Mouse (Mus musculus): Measurements from ENCODE around the gene Cacna1i. TPM values are rescaled to one million over a fixed set of nuclear protein-coding genes. Genes with fewer than 3 reads are reported as not detected.

Gene Cacna1i
- polyA plus RNA-seq, 1 experiment from 2014 or later = not detected

- H3K4me3 ChIP-seq (replicated peaks; ENCODE audit: low read length) = no peak overlapping the region
- peaks cover 47% of the 10 kb centered on the region for H3K27me3 ChIP-seq (ENCODE audit: control insufficient read depth, insufficient read depth, low read length)
- peak; percentile 28; the same call in 1 of the 2 replicates for ATAC-seq (ENCODE audit: insufficient read depth, low FRiP score)
- WGBS = 10% methylated on average over 10 of the region's 10 CpGs
- no peak overlapping the region for H3K27ac ChIP-seq (ENCODE audit: low read length)
- H3K36me3 ChIP-seq (ENCODE audit: control insufficient read depth, insufficient read depth, low read length) = no peaks in the 10 kb centered on the region
- no peak overlapping the region for H3K9ac ChIP-seq (ENCODE audit: low read length)
- no peaks in the 10 kb centered on the region for H3K9me3 ChIP-seq (replicated peaks; ENCODE audit: control insufficient read depth, low read length)
- H3K4me1 ChIP-seq (ENCODE audit: control insufficient read depth, insufficient read depth, low read length) = peaks cover 4% of the 10 kb centered on the region
- no peak overlapping the region for H3K4me2 ChIP-seq (ENCODE audit: low read depth, low read length)
Measured at GRCm38 (mm10) chr15:80289436-80289835, 2.4 kb downstream of the Cacna1i start.

DNA sequence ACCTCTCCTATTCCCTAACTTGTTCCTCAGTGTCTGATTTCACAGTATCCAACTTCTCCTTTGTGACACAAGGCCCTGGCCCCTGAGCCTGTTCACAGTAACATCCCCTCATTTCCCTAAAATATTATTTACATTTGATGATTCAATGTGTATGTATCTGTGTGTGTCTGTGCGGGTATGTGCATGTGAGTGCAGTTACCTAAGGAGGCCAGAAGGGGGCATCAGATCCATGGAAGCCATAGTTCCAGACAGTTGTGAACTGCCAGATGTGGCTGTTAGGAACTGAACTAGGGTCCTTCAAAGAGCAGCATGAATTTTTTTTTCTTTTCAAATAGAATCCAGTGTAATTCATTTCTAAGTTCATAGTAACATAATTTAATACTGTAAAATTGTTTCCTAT is 10.1 kb downstream of the Cacna1i start:
- no peaks in the 10 kb centered on the region for H3K9me3 ChIP-seq (replicated peaks; ENCODE audit: control insufficient read depth, low read length)
- H3K4me3 ChIP-seq (replicated peaks; ENCODE audit: low read length) = no peak overlapping the region
- ATAC-seq (ENCODE audit: insufficient read depth, low FRiP score) = no peak
- no peaks in the 10 kb centered on the region for H3K27me3 ChIP-seq (ENCODE audit: control insufficient read depth, insufficient read depth, low read length)
- H3K4me1 ChIP-seq (ENCODE audit: control insufficient read depth, insufficient read depth, low read length) = no peaks in the 10 kb centered on the region
- no peaks in the 10 kb centered on the region for H3K36me3 ChIP-seq (ENCODE audit: control insufficient read depth, insufficient read depth, low read length)
- WGBS = 90% methylated on average over 1 of the region's 1 CpGs
- no peak overlapping the region for H3K9ac ChIP-seq (ENCODE audit: low read length)
- no peak overlapping the region for H3K4me2 ChIP-seq (ENCODE audit: low read depth, low read length)
- H3K27ac ChIP-seq (ENCODE audit: low read length) = no peak overlapping the region

- Histone ChIP-seq H3K27ac (ENCODE audit: low read length) (no peak overlapping the region), H3K36me3 (ENCODE audit: control insufficient read depth, insufficient read depth, low read length) (no peaks in the 10 kb centered on the region), H3K4me1 (ENCODE audit: control insufficient read depth, insufficient read depth, low read length) (0 out of 2 replicates have a peak, but pooled peaks cover 2% of the 10 kb centered on the region), H3K4me2 (ENCODE audit: low read depth, low read length) (no peak overlapping the region), H3K27me3 (ENCODE audit: control insufficient read depth, insufficient read depth, low read length) (no peaks in the 10 kb centered on the region), H3K9ac (ENCODE audit: low read length) (no peak overlapping the region), H3K4me3 (replicated peaks; ENCODE audit: low read length) (no peak overlapping the region), H3K9me3 (replicated peaks; ENCODE audit: control insufficient read depth, low read length) (no peaks in the 10 kb centered on the region)
- 70% methylated on average over 14 of the region's 14 CpGs for WGBS
- no peak; the same call in 1 of the 2 replicates for ATAC-seq (ENCODE audit: insufficient read depth, low FRiP score)
Measured at GRCm38 (mm10) chr15:80303779-80304178, 16.7 kb downstream of the Cacna1i start.

- Histone ChIP-seq H3K4me1 (ENCODE audit: control insufficient read depth, insufficient read depth, low read length) (0 out of 2 replicates have a peak, but pooled peaks cover 2% of the 10 kb centered on the region), H3K9ac (ENCODE audit: low read length) (no peak overlapping the region), H3K36me3 (ENCODE audit: control insufficient read depth, insufficient read depth, low read length) (no peaks in the 10 kb centered on the region), H3K4me3 (replicated peaks; ENCODE audit: low read length) (no peak overlapping the region), H3K27ac (ENCODE audit: low read length) (no peak overlapping the region), H3K4me2 (ENCODE audit: low read depth, low read length) (no peak overlapping the region), H3K27me3 (ENCODE audit: control insufficient read depth, insufficient read depth, low read length) (no peaks in the 10 kb centered on the region), H3K9me3 (replicated peaks; ENCODE audit: control insufficient read depth, low read length) (no peaks in the 10 kb centered on the region)
- no peak for ATAC-seq (ENCODE audit: insufficient read depth, low FRiP score)
- WGBS = 86% methylated on average over 12 of the region's 12 CpGs
Measured at GRCm38 (mm10) chr15:80304188-80304587, 17.1 kb downstream of the Cacna1i start.

DNA sequence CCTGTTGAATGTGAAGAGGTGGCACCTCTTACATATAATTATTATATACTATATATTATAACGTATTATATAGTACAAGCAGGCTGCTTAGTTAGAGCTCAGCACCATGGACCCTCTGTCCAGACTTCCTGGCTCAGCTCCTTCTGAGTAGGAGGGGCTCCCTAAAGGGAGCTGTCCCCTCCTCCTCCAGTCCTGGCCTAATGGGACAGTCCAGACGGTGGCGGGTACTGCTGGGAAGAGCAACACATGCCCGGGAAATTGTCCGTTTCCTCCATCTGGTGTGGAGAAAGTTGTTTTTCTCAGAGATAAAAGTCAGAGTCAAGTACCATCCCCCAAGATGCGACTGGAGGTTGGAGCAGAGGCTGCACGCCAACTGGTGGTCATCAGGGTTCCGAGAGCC is 19.1 kb downstream of the Cacna1i start:
- H3K4me2 ChIP-seq (ENCODE audit: low read depth, low read length) = no peak overlapping the region
- H3K9ac ChIP-seq (ENCODE audit: low read length) = no peak overlapping the region
- no peak overlapping the region for H3K4me3 ChIP-seq (replicated peaks; ENCODE audit: low read length)
- no peaks in the 10 kb centered on the region for H3K36me3 ChIP-seq (ENCODE audit: control insufficient read depth, insufficient read depth, low read length)
- 37% methylated on average over 8 of the region's 8 CpGs for WGBS
- no peaks in the 10 kb centered on the region for H3K27me3 ChIP-seq (ENCODE audit: control insufficient read depth, insufficient read depth, low read length)
- H3K9me3 ChIP-seq (replicated peaks; ENCODE audit: control insufficient read depth, low read length) = no peaks in the 10 kb centered on the region
- no peak overlapping the region for H3K27ac ChIP-seq (ENCODE audit: low read length)
- 0 out of 2 replicates have a peak, but pooled peaks cover 2% of the 10 kb centered on the region for H3K4me1 ChIP-seq (ENCODE audit: control insufficient read depth, insufficient read depth, low read length)
- ATAC-seq (ENCODE audit: insufficient read depth, low FRiP score) = no peak

- H3K27ac ChIP-seq (ENCODE audit: low read length) = no peak overlapping the region
- no peak overlapping the region for H3K9ac ChIP-seq (ENCODE audit: low read length)
- no peak overlapping the region for H3K4me3 ChIP-seq (replicated peaks; ENCODE audit: low read length)
- no peaks in the 10 kb centered on the region for H3K27me3 ChIP-seq (ENCODE audit: control insufficient read depth, insufficient read depth, low read length)
- no peaks in the 10 kb centered on the region for H3K4me1 ChIP-seq (ENCODE audit: control insufficient read depth, insufficient read depth, low read length)
- ATAC-seq (ENCODE audit: insufficient read depth, low FRiP score) = no peak; the same call in 1 of the 2 replicates
- H3K4me2 ChIP-seq (ENCODE audit: low read depth, low read length) = no peak overlapping the region
- H3K9me3 ChIP-seq (replicated peaks; ENCODE audit: control insufficient read depth, low read length) = no peaks in the 10 kb centered on the region
- H3K36me3 ChIP-seq (ENCODE audit: control insufficient read depth, insufficient read depth, low read length) = no peaks in the 10 kb centered on the region
- WGBS = 22% methylated on average over 7 of the region's 7 CpGs
Measured at GRCm38 (mm10) chr15:80314731-80315130, 27.7 kb downstream of the Cacna1i start.

- ATAC-seq (ENCODE audit: insufficient read depth, low FRiP score) = no peak
- H3K36me3 ChIP-seq (ENCODE audit: control insufficient read depth, insufficient read depth, low read length) = no peaks in the 10 kb centered on the region
- no peak overlapping the region for H3K27ac ChIP-seq (ENCODE audit: low read length)
Measured at GRCm38 (mm10) chr15:80316966-80317634, 30.1 kb downstream of the Cacna1i start.

GRCm38 (mm10) chr15:80317841-80318530 is 30.9 kb downstream of the Cacna1i start:
- Histone ChIP-seq H3K9me3 (replicated peaks; ENCODE audit: control insufficient read depth, low read length) (no peaks in the 10 kb centered on the region), H3K27ac (ENCODE audit: low read length) (no peak overlapping the region), H3K4me2 (ENCODE audit: low read depth, low read length) (no peak overlapping the region), H3K4me1 (ENCODE audit: control insufficient read depth, insufficient read depth, low read length) (no peaks in the 10 kb centered on the region), H3K4me3 (replicated peaks; ENCODE audit: low read length) (no peak overlapping the region), H3K27me3 (ENCODE audit: control insufficient read depth, insufficient read depth, low read length) (no peaks in the 10 kb centered on the region), H3K36me3 (ENCODE audit: control insufficient read depth, insufficient read depth, low read length) (no peaks in the 10 kb centered on the region), H3K9ac (ENCODE audit: low read length) (no peak overlapping the region)
- WGBS = 52% methylated on average over 8 of the region's 8 CpGs
- no peak for ATAC-seq (ENCODE audit: insufficient read depth, low FRiP score)

More at GRCm38 (mm10) chr15:80316966-80317634, 30.1 kb downstream of the Cacna1i start:
- Histone ChIP-seq H3K4me3 (replicated peaks; ENCODE audit: low read length) (no peak overlapping the region), H3K27me3 (ENCODE audit: control insufficient read depth, insufficient read depth, low read length) (no peaks in the 10 kb centered on the region), H3K4me2 (ENCODE audit: low read depth, low read length) (no peak overlapping the region), H3K4me1 (ENCODE audit: control insufficient read depth, insufficient read depth, low read length) (no peaks in the 10 kb centered on the region), H3K9ac (ENCODE audit: low read length) (no peak overlapping the region), H3K9me3 (replicated peaks; ENCODE audit: control insufficient read depth, low read length) (no peaks in the 10 kb centered on the region)
- WGBS = 80% methylated on average over 6 of the region's 6 CpGs

GRCm38 (mm10) chr15:80318543-80319255 is 31.7 kb downstream of the Cacna1i start:
- no peaks in the 10 kb centered on the region for H3K27me3 ChIP-seq (ENCODE audit: control insufficient read depth, insufficient read depth, low read length)
- WGBS = 17% methylated on average over 11 of the region's 11 CpGs
- no peak overlapping the region for H3K4me2 ChIP-seq (ENCODE audit: low read depth, low read length)
- no peak overlapping the region for H3K27ac ChIP-seq (ENCODE audit: low read length)
- no peak overlapping the region for H3K4me3 ChIP-seq (replicated peaks; ENCODE audit: low read length)
- H3K9me3 ChIP-seq (replicated peaks; ENCODE audit: control insufficient read depth, low read length) = no peaks in the 10 kb centered on the region
- no peak overlapping the region for H3K9ac ChIP-seq (ENCODE audit: low read length)
- H3K36me3 ChIP-seq (ENCODE audit: control insufficient read depth, insufficient read depth, low read length) = no peaks in the 10 kb centered on the region
- ATAC-seq (ENCODE audit: insufficient read depth, low FRiP score) = no peak
- H3K4me1 ChIP-seq (ENCODE audit: control insufficient read depth, insufficient read depth, low read length) = no peaks in the 10 kb centered on the region

Data from stomach, embryonic 16.5 days (tissue).